Mouse (Mus musculus): ENCODE measurements around the gene Bcar3. TPM values are rescaled to one million over a fixed set of nuclear protein-coding genes. Genes with fewer than 3 reads are reported as not detected.

Bcar3 gene
- polyA plus RNA-seq, 1 experiment from 2014 or later = 14.9 TPM

DNA sequence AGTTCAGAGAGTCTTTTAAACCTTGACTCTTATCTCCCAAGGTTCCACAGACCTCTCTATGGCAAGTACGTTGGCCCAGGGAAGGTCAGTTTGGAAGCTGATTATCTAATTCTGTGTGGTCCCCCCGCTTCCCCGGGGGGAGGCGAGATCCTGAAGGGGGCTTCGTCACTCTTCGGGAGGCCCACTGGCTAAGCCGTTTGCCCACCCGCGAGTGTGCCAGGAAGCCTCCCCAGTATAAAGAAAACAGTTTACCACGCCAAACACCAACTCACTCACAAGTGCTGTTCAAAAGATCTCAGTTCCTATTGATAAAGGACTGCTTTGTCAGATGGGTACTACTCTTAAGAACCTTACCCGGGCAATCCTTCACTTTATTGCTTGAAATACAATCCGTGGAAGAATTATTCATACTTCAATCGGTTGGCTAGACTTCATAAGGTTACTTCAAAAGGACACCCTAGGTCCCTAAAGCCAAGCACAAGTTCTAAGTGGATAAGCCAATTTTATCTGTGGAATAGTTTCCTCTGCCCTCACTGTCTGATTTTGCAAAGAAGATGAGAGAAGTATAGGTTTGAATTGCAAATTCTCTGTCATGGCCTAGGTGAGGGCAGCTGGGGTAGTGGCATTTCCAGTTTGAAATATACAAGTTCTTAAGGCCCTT is 127.2 kb downstream of the Bcar3 start:
- Histone ChIP-seq H3K27ac (ENCODE audit: low read depth, low read length) (no peak overlapping the region), H3K4me3 (ENCODE audit: low read depth, low read length) (peak overlapping the region; percentile 65), H3K4me1 (ENCODE audit: control insufficient read depth, insufficient read depth, low read length) (peaks cover 4% of the 10 kb centered on the region), H3K4me2 (ENCODE audit: low read depth) (peak overlapping the region; percentile 85), H3K27me3 (ENCODE audit: control insufficient read depth, insufficient read depth, low read length) (peaks cover 2% of the 10 kb centered on the region; the same call in 1 of the 2 replicates), H3K9ac (ENCODE audit: low read length) (peak overlapping the region; percentile 77), H3K9me3 (ENCODE audit: control insufficient read depth, low read length) (no peaks in the 10 kb centered on the region), H3K36me3 (ENCODE audit: control insufficient read depth, insufficient read depth, low read length) (no peaks in the 10 kb centered on the region)
- 6% methylated on average over 13 of the region's 13 CpGs for WGBS
- no peak for DNase-seq (ENCODE audit: low spot score)
- no peak for ATAC-seq (ENCODE audit: insufficient read depth, low FRiP score, low TSS enrichment)

GRCm38 (mm10) chr3:122421802-122422201 is 127.9 kb downstream of the Bcar3 start:
- DNase-seq (ENCODE audit: low spot score) (no peak), ATAC-seq (ENCODE audit: insufficient read depth, low FRiP score, low TSS enrichment) (no peak)
- no peak overlapping the region for H3K27ac ChIP-seq (ENCODE audit: low read depth, low read length)
- H3K36me3 ChIP-seq (ENCODE audit: control insufficient read depth, insufficient read depth, low read length) = no peaks in the 10 kb centered on the region
- peak overlapping the region; percentile 85 for H3K4me2 ChIP-seq (ENCODE audit: low read depth)
- H3K9me3 ChIP-seq (ENCODE audit: control insufficient read depth, low read length) = no peaks in the 10 kb centered on the region
- no peak overlapping the region for H3K9ac ChIP-seq (ENCODE audit: low read length)
- peaks cover 2% of the 10 kb centered on the region; the same call in 1 of the 2 replicates for H3K27me3 ChIP-seq (ENCODE audit: control insufficient read depth, insufficient read depth, low read length)
- no peak overlapping the region for H3K4me3 ChIP-seq (ENCODE audit: low read depth, low read length)
- WGBS = 51% methylated on average over 7 of the region's 7 CpGs
- peaks cover 4% of the 10 kb centered on the region for H3K4me1 ChIP-seq (ENCODE audit: control insufficient read depth, insufficient read depth, low read length)

GRCm38 (mm10) chr3:122422276-122422675 is 128.3 kb downstream of the Bcar3 start:
- H3K4me2 ChIP-seq (ENCODE audit: low read depth) = no peak overlapping the region; the same call in 1 of the 2 replicates
- DNase-seq (ENCODE audit: low spot score) = no peak
- peaks cover 4% of the 10 kb centered on the region for H3K4me1 ChIP-seq (ENCODE audit: control insufficient read depth, insufficient read depth, low read length)

DNA sequence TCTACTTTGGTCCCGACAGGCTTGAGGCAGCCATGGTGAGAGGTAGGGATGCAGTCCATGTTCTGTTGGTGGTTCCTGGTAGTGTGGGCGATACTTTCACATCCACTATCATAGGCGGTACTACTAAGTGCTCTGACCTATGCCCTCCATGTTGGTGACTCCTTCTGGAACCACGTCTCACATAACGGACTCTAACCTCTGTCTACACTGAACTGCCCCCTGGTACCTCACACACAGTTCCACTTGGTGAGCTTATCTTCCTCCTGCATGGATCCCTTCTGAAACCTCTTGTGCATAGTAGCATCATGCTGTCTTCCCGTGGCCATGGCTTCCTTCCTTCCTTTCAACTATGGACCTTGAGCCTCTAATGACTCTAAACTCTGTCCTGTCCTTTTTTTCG is 129.7 kb downstream of the Bcar3 start:
- no peak for DNase-seq (ENCODE audit: low spot score)
- 87% methylated on average over 7 of the region's 7 CpGs for WGBS

More at GRCm38 (mm10) chr3:122422276-122422675, 128.3 kb downstream of the Bcar3 start:
- ATAC-seq (ENCODE audit: insufficient read depth, low FRiP score, low TSS enrichment) = no peak
- no peak overlapping the region for H3K4me3 ChIP-seq (ENCODE audit: low read depth, low read length)
- no peaks in the 10 kb centered on the region for H3K9me3 ChIP-seq (ENCODE audit: control insufficient read depth, low read length)
- WGBS = 84% methylated on average over 7 of the region's 7 CpGs
- no peaks in the 10 kb centered on the region for H3K36me3 ChIP-seq (ENCODE audit: control insufficient read depth, insufficient read depth, low read length)
- H3K9ac ChIP-seq (ENCODE audit: low read length) = no peak overlapping the region
- peaks cover 2% of the 10 kb centered on the region; the same call in 1 of the 2 replicates for H3K27me3 ChIP-seq (ENCODE audit: control insufficient read depth, insufficient read depth, low read length)
- H3K27ac ChIP-seq (ENCODE audit: low read depth, low read length) = no peak overlapping the region

DNA sequence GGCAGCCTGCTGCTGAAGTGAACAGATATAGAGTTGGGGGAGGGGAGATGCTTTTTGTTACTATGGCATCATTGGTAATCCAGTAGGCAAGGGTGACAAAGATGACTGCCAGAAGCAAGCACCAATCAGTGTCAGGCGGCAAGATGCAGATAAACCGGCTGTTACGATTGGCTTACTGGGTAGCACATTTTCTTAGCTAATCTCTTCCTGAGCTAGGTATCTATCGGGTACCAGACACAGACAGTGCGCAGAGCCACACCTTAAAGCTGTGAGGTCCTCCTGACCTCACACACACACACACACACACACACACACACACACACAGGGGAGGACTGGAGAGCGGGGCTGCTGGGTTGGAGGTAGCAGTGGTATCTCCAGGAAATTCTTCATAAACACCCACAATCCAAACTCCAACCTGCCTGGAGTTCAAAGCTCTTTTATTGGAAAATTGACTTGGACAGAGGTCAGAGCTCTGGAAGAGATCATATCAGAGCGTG is 134.4 kb downstream of the Bcar3 start:
- H3K4me1 ChIP-seq (ENCODE audit: control insufficient read depth, insufficient read depth, low read length) = 0 out of 2 replicates have a peak, but pooled peaks cover 5% of the 10 kb centered on the region
- no peaks in the 10 kb centered on the region for H3K9me3 ChIP-seq (ENCODE audit: control insufficient read depth, low read length)
- no peaks in the 10 kb centered on the region for H3K27me3 ChIP-seq (ENCODE audit: control insufficient read depth, insufficient read depth, low read length)
- no peaks in the 10 kb centered on the region for H3K36me3 ChIP-seq (ENCODE audit: control insufficient read depth, insufficient read depth, low read length)
- H3K9ac ChIP-seq (ENCODE audit: low read length) = no peak overlapping the region
- 87% methylated on average over 7 of the region's 7 CpGs for WGBS
- DNase-seq (ENCODE audit: low spot score) = no peak
- H3K4me3 ChIP-seq (ENCODE audit: low read depth, low read length) = no peak overlapping the region
- ATAC-seq (ENCODE audit: insufficient read depth, low FRiP score, low TSS enrichment) = no peak
- no peak overlapping the region for H3K27ac ChIP-seq (ENCODE audit: low read depth, low read length)
- no peak overlapping the region for H3K4me2 ChIP-seq (ENCODE audit: low read depth)

More for the DNA sequence above, 129.7 kb downstream of the Bcar3 start:
- no peaks in the 10 kb centered on the region for H3K36me3 ChIP-seq (ENCODE audit: control insufficient read depth, insufficient read depth, low read length)
- no peaks in the 10 kb centered on the region for H3K9me3 ChIP-seq (ENCODE audit: control insufficient read depth, low read length)
- ATAC-seq (ENCODE audit: insufficient read depth, low FRiP score, low TSS enrichment) = no peak
- no peak overlapping the region for H3K27ac ChIP-seq (ENCODE audit: low read depth, low read length)
- H3K4me3 ChIP-seq (ENCODE audit: low read depth, low read length) = no peak overlapping the region
- H3K27me3 ChIP-seq (ENCODE audit: control insufficient read depth, insufficient read depth, low read length) = peaks cover 2% of the 10 kb centered on the region; the same call in 1 of the 2 replicates
- H3K4me1 ChIP-seq (ENCODE audit: control insufficient read depth, insufficient read depth, low read length) = peaks cover 4% of the 10 kb centered on the region
- no peak overlapping the region for H3K4me2 ChIP-seq (ENCODE audit: low read depth)
- H3K9ac ChIP-seq (ENCODE audit: low read length) = no peak overlapping the region

DNA sequence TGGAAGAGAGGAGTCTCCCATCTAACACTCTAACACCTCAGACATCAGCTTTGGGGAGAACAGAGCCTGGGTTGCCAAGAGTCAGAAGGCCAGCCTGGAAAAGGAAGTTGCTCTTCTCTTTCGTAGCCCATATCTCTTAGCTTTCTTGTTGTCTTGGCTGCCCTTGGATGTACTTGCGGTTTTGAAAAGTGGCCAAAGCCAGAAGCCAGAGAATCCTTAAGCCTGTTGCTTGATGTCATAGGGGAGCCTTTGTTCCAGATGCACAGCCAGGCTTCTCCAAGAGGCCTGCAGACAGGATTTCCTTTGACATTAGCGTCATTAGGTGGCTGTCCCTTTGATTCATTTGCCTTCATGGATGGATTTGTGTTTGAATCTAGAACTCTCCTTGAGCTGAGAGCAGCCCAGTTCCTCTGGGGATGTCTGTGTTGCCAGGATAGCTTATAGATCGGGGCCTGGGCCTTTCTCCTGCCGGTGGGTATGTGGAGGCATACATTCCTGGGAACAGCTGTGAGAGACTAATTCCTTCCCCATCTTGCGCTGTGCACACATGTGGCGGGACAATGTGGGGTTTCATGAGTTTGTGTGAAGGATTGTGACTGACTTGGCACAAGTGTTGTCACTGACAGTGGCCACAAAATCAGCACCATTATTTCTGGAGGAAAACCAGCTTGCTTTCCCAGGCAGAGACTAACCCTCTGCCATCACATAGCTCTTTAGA is 137.0 kb downstream of the Bcar3 start:
- Histone ChIP-seq H3K9me3 (ENCODE audit: control insufficient read depth, low read length) (no peaks in the 10 kb centered on the region), H3K4me3 (ENCODE audit: low read depth, low read length) (no peak overlapping the region), H3K4me1 (ENCODE audit: control insufficient read depth, insufficient read depth, low read length) (peaks cover 11% of the 10 kb centered on the region; the same call in 1 of the 2 replicates), H3K4me2 (ENCODE audit: low read depth) (no peak overlapping the region), H3K9ac (ENCODE audit: low read length) (no peak overlapping the region), H3K27ac (ENCODE audit: low read depth, low read length) (no peak overlapping the region), H3K36me3 (ENCODE audit: control insufficient read depth, insufficient read depth, low read length) (no peaks in the 10 kb centered on the region), H3K27me3 (ENCODE audit: control insufficient read depth, insufficient read depth, low read length) (no peaks in the 10 kb centered on the region)
- no peak for DNase-seq (ENCODE audit: low spot score)
- 74% methylated on average over 7 of the region's 7 CpGs for WGBS
- no peak for ATAC-seq (ENCODE audit: insufficient read depth, low FRiP score, low TSS enrichment)

DNA sequence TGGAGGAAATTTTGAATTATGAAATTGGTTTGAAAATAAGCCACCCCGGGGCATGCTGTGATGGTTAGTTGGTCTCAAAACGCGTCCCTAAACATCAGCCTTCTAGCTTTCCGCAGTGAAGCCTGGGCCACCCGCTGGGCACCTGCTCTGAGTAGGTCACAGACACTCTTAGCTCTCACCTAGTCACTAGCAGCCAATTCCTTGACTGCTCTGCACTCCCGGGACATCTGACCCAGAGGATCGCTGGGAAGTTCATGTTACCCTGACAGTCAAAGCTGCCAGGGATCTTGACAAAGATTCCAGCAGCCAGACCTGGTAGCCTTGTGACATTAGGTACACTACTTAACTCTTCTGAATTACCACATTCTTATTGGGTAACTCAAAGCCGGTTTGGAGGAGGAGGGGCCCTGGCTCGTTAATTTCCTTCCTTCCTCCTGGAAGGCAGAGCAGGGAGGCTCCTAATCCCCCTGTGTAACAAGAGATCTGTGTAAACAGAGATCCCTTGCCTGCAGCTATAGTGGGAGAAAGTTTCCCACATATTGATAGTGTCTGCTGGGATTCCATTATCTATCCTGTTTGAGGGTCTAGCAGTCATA is 139.0 kb downstream of the Bcar3 start:
- Histone ChIP-seq H3K27ac (ENCODE audit: low read depth, low read length) (no peak overlapping the region), H3K4me1 (ENCODE audit: control insufficient read depth, insufficient read depth, low read length) (peaks cover 11% of the 10 kb centered on the region; the same call in 1 of the 2 replicates), H3K27me3 (ENCODE audit: control insufficient read depth, insufficient read depth, low read length) (no peaks in the 10 kb centered on the region), H3K4me3 (ENCODE audit: low read depth, low read length) (no peak overlapping the region), H3K9me3 (ENCODE audit: control insufficient read depth, low read length) (no peaks in the 10 kb centered on the region), H3K9ac (ENCODE audit: low read length) (no peak overlapping the region), H3K4me2 (ENCODE audit: low read depth) (no peak overlapping the region), H3K36me3 (ENCODE audit: control insufficient read depth, insufficient read depth, low read length) (no peaks in the 10 kb centered on the region)
- 23% methylated on average over 9 of the region's 9 CpGs for WGBS
- ATAC-seq (ENCODE audit: insufficient read depth, low FRiP score, low TSS enrichment) = no peak
- DNase-seq (ENCODE audit: low spot score) = no peak

GRCm38 (mm10) chr3:122433975-122434626 is 140.2 kb downstream of the Bcar3 start:
- H3K9ac ChIP-seq (ENCODE audit: low read length) = no peak overlapping the region
- H3K36me3 ChIP-seq (ENCODE audit: control insufficient read depth, insufficient read depth, low read length) = no peaks in the 10 kb centered on the region
- H3K9me3 ChIP-seq (ENCODE audit: control insufficient read depth, low read length) = no peaks in the 10 kb centered on the region
- no peak overlapping the region for H3K27ac ChIP-seq (ENCODE audit: low read depth, low read length)
- no peaks in the 10 kb centered on the region for H3K27me3 ChIP-seq (ENCODE audit: control insufficient read depth, insufficient read depth, low read length)
- peaks cover 11% of the 10 kb centered on the region; the same call in 1 of the 2 replicates for H3K4me1 ChIP-seq (ENCODE audit: control insufficient read depth, insufficient read depth, low read length)
- no peak overlapping the region for H3K4me3 ChIP-seq (ENCODE audit: low read depth, low read length)
- WGBS = 85% methylated on average over 5 of the region's 5 CpGs
- no peak for DNase-seq (ENCODE audit: low spot score)
- no peak overlapping the region for H3K4me2 ChIP-seq (ENCODE audit: low read depth)
- no peak for ATAC-seq (ENCODE audit: insufficient read depth, low FRiP score, low TSS enrichment)

All from neural tube, embryonic 11.5 days (tissue).